Mouse (Mus musculus): ENCODE measurements around the gene Nup188.

DNA sequence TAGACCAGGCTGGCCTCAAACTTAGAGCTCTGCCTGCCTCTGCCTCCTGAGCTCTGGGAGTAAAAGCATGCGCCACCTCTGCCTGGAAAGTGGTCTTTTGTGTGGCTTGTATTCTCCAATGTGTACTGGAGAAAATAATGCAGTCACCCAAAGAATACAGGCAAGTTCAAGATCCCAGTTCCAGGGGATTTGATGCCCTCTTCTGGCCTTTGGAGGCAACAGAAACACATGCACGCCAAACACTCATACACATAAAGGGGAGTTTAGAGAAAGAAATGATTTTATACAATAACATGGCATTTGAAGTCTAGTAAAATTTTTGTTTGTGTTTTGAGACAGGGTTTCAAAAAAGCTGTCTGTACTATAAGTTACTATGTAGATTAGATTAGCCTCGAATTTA, 13.3 kb downstream of the Nup188 start:
- no peak for TF ChIP-seq CTCF (IDR thresholded peaks at IDR 0.05; ENCODE audit: control insufficient read depth, insufficient read depth, insufficient read length)
- no peak for TF ChIP-seq FOSL1 (IDR thresholded peaks at IDR 0.05; ENCODE audit: insufficient read depth, low read length, poor library complexity, severe bottlenecking)
